Mouse (Mus musculus) kidney, postnatal 4 days (tissue): ENCODE results near the gene Ehhadh.
"Not testable (repeated sequence)": the region's sequence is repeated elsewhere in the genome, so short reads cannot be mapped to it uniquely, and the experiment has no call there.

Source experiments
- DNase-seq, 2 experiments: peaks; one replicate each; pipeline ENCODE4 v3.0.0; 2021; ENCODE audit warnings: mixed read lengths in 2 of 2

Ehhadh gene

GRCm38 (mm10) chr16:21793875-21794696 lies 6.5 kb upstream of the Ehhadh start, which contains the start of gene Map3k13:
Gene Map3k13, plus strand, starts transcription at chr16:21794346.
- DNase-seq: peak; percentile 97

GRCm38 (mm10) chr16:21793080-21793810 lies 5.6 kb upstream of the Ehhadh start:
- DNase-seq: not testable (repeated sequence)

- DNase-seq: no peak
Measured at GRCm38 (mm10) chr16:21791779-21792178, 4.2 kb upstream of the Ehhadh start.

- no peak for DNase-seq
Measured at GRCm38 (mm10) chr16:21790469-21790868, 2.9 kb upstream of the Ehhadh start.

GRCm38 (mm10) chr16:21789180-21789579 lies 1.6 kb upstream of the Ehhadh start:
- no peak for DNase-seq

GRCm38 (mm10) chr16:21788581-21788980 lies 974 bp upstream of the Ehhadh start:
- no peak for DNase-seq

GRCm38 (mm10) chr16:21786317-21786716 lies 1.3 kb downstream of the Ehhadh start:
- no peak for DNase-seq

- no peak for DNase-seq
Measured at GRCm38 (mm10) chr16:21785000-21785399, 2.6 kb downstream of the Ehhadh start.

- DNase-seq: no peak
Measured at GRCm38 (mm10) chr16:21782807-21783206, 4.8 kb downstream of the Ehhadh start.

- no peak for DNase-seq
Measured at GRCm38 (mm10) chr16:21781895-21782294, 5.7 kb downstream of the Ehhadh start.

GRCm38 (mm10) chr16:21781277-21781676 lies 6.3 kb downstream of the Ehhadh start:
- DNase-seq: no peak

GRCm38 (mm10) chr16:21779149-21779548 lies 8.5 kb downstream of the Ehhadh start:
- DNase-seq: no peak

GRCm38 (mm10) chr16:21778293-21778866 lies 9.2 kb downstream of the Ehhadh start:
- DNase-seq: peak; percentile 33 to 38

GRCm38 (mm10) chr16:21774725-21775124 lies 12.9 kb downstream of the Ehhadh start:
- no peak for DNase-seq

GRCm38 (mm10) chr16:21769667-21770066 lies 17.9 kb downstream of the Ehhadh start:
- DNase-seq: peak; percentile 36 to 41

- peak in 1 of 2 experiments; percentile 21 for DNase-seq
Measured at GRCm38 (mm10) chr16:21768255-21768654, 19.4 kb downstream of the Ehhadh start.

GRCm38 (mm10) chr16:21758447-21758846 lies 29.2 kb downstream of the Ehhadh start:
- no peak for DNase-seq

GRCm38 (mm10) chr16:21743401-21743800 lies 44.2 kb downstream of the Ehhadh start:
- no peak for DNase-seq

- DNase-seq: no peak
Measured at GRCm38 (mm10) chr16:21742898-21743297, 44.7 kb downstream of the Ehhadh start.

GRCm38 (mm10) chr16:21742191-21742870 lies 45.3 kb downstream of the Ehhadh start:
- DNase-seq: no peak

- DNase-seq: no peak
Measured at GRCm38 (mm10) chr16:21741542-21741941, 46.1 kb downstream of the Ehhadh start.

GRCm38 (mm10) chr16:21735638-21736037 lies 52.0 kb downstream of the Ehhadh start:
- no peak for DNase-seq

GRCm38 (mm10) chr16:21727897-21728364 lies 59.7 kb downstream of the Ehhadh start:
- DNase-seq: peak; percentile 81 to 82
